Mouse (Mus musculus): ENCODE measurements at regions not wholly inside any gene's neighbourhood (a gene's known extent, or its start where the extent isn't known, plus 50 kb on each side); places are given as distances from the start of the nearest gene placed in this dataset.

GRCm38 (mm10) chr13:71034926-71035687 is 193.5 kb upstream of the Adamts16 start:
- DNase-seq (ENCODE audit: low spot score in 2 of 2), result no peak

- no peak for DNase-seq (ENCODE audit: low spot score in 2 of 2)
Observed at GRCm38 (mm10) chr13:71008216-71008615, 166.6 kb upstream of the Adamts16 start.

- DNase-seq (ENCODE audit: low spot score in 2 of 2), result peak in 1 of 2 experiments; percentile 36
Observed at GRCm38 (mm10) chr13:71006117-71006516, 164.5 kb upstream of the Adamts16 start.

DNA sequence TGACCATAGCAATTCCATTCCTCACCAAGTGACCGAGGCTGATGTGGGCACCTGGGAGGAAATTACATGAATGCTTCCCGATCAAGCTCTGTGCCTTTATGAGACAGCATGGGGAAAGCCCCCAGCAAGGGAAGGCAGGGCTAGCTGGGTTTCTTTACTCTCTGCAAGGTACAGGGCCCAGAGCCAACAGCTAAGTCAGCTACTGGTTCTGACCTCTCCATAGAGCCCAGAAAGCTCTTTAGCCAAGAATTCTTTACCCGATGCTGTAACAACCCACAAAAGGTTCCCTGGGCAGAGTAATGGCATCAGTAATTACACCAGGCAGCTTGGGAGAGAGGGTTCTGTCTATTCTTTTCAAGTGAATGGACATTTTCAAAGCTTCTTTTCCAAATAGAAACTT is 161.9 kb upstream of the Adamts16 start:
- no peak for DNase-seq (ENCODE audit: low spot score in 2 of 2)

- DNase-seq (ENCODE audit: low spot score in 2 of 2), result peak in 1 of 2 experiments; percentile 36
Observed at GRCm38 (mm10) chr13:71001278-71001677, 159.7 kb upstream of the Adamts16 start.

- DNase-seq (ENCODE audit: low spot score in 2 of 2), result no peak
Observed at GRCm38 (mm10) chr13:71000422-71001008, 158.9 kb upstream of the Adamts16 start.

DNA sequence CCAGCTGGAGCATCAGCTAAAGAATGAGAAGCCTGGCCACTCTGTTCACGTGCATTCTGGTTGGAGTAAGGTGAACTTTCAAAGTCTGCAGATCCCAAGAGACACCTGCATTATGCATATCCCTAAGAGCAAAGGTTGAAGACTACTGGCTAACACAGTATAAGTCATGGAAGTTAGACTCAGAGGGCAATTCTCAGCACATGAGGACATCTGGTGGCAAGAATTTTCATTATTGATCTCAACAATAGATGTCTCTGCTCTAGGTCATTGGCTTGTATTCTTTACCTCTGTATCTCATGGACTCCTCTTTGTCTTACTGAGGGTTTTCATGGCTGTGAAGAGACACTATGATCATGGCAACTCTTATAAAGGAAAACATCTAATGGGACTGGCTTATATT is 151.9 kb upstream of the Adamts16 start:
- DNase-seq (ENCODE audit: low spot score in 2 of 2), result no peak

DNA sequence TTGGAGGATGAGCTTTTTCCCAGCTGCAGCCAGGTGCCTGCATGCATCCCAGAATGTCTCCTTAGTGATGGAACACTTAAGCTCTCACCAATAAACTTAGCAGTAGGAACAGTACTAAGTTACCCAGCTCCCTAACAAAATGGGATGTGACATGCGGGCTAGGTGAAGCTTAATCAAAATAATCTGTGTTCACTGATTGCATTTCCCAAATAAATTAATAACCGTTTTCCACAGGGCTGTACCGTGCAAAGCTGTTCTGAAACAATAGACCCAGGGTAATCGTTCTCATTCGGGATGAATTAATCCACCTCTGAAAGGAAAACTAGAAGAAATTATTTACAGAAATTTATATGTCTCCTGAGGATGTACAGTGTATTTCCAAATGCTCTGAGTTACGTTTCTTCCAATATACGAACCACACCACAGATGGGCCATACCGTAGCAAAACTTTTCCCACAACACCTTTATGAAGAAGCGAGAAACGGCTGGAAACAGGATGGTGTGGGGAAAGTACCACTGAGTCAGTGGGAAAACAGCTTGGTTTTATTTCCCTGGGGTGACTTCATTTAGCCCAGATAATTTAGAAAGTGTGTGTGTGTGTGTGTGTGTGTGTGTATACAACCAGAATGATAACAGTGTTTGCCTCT is 148.5 kb upstream of the Adamts16 start:
- DNase-seq (ENCODE audit: low spot score in 2 of 2), result no peak

- DNase-seq (ENCODE audit: low spot score in 2 of 2), result no peak
Observed at GRCm38 (mm10) chr13:70979344-70979743, 137.7 kb upstream of the Adamts16 start.

DNA sequence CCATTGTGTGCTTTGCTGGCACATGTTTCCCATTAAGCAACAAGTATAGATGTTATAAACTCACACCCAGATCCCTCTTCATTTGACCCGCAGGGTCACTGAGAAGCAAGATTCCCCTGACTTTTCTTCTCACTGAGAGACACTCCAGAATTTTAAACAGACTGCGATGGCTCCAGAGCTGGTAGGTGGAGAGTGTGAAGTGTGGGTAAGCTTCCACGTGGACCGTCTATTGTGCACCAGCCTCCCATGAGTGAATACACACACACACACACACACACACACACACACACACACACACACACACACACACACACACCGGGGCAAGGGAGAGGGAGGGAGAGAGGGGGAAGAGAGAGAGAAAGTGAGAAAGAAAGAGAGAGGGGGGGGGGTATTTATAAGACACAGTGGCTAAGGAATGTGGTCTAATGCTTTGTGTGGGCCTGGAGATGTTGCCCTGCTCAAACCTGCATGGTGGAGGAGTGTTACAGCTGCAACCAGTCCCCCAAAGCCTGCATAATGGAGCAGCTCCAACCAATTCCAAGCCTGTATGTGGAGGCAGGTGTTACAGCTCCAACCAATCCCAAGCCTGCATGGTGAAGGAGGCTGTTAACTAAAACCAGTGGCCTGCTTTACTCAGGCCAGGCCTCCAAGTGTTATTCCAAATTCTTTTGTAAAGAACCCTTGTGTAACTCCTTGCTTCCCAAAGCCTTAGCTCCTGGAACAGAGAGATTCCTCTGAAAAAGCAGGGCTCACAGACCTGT is 137.1 kb upstream of the Adamts16 start:
- no peak for DNase-seq (ENCODE audit: low spot score in 2 of 2)

GRCm38 (mm10) chr13:70969596-70969995 is 128.0 kb upstream of the Adamts16 start:
- DNase-seq (ENCODE audit: low spot score in 2 of 2), result no peak

- DNase-seq (ENCODE audit: low spot score in 2 of 2), result no peak
Observed at GRCm38 (mm10) chr13:70967781-70968180, 126.2 kb upstream of the Adamts16 start.

GRCm38 (mm10) chr13:70963384-70963783 is 121.8 kb upstream of the Adamts16 start:
- no peak for DNase-seq (ENCODE audit: low spot score in 2 of 2)

- DNase-seq (ENCODE audit: low spot score in 2 of 2), result no peak
Observed at GRCm38 (mm10) chr13:70934309-70935037, 92.9 kb upstream of the Adamts16 start.

- DNase-seq (ENCODE audit: low spot score in 2 of 2), result no peak
Observed at GRCm38 (mm10) chr13:70913834-70914233, 72.2 kb upstream of the Adamts16 start.

GRCm38 (mm10) chr13:70910934-70911333 is 69.3 kb upstream of the Adamts16 start:
- no peak for DNase-seq (ENCODE audit: low spot score in 2 of 2)

- DNase-seq (ENCODE audit: low spot score in 2 of 2), result no peak
Observed at GRCm38 (mm10) chr13:70904834-70905233, 63.2 kb upstream of the Adamts16 start.

- DNase-seq (ENCODE audit: low spot score in 2 of 2), result no peak
Observed at GRCm38 (mm10) chr13:70903831-70904230, 62.2 kb upstream of the Adamts16 start.

DNA sequence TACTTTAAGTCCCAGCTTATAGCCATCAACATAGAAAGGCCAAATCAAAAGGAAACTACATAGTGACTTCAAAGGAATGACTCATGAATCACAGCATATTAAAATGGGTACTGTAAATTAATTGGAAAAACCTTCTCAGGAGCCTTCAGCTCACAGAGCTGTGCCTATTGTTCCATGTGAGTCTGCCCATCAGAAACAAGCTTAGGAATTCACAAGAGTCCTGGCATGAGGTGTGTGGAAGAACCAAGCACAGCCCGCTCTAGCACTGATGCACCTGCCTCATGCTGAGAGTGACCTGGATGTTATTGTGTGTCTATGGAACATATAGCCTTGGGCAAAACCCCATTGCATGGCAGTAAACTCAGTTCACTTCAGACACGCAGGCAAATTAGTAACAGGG is 61.5 kb upstream of the Adamts16 start:
- DNase-seq (ENCODE audit: low spot score in 2 of 2), result no peak

- no peak for DNase-seq (ENCODE audit: low spot score in 2 of 2)
Observed at GRCm38 (mm10) chr13:70902727-70903126, 61.1 kb upstream of the Adamts16 start.

DNA sequence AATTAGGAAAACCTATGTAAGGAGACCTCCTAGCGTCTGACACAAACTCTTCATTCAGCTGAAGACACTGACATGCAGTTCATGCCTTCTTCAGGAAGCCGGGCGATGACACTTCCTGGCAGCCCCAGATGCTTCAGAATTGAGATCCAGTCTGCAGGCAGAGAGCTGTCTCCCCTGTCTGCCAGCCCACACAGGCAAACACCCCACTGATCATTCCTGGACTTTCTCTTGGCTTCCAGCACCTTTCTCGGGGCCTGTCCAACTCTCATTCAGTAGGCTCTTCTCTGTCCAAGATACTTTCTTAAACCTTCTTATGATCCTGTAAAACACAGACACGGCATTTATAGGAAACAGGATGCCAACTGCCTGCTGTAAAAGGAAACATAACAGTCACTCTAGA is 50.0 kb upstream of the Adamts16 start:
- no peak for DNase-seq (ENCODE audit: low spot score in 2 of 2)

Measured in thymus, postnatal 10 days (tissue).